Mouse (Mus musculus): Measurements from ENCODE around the gene Nlgn2.

DNA sequence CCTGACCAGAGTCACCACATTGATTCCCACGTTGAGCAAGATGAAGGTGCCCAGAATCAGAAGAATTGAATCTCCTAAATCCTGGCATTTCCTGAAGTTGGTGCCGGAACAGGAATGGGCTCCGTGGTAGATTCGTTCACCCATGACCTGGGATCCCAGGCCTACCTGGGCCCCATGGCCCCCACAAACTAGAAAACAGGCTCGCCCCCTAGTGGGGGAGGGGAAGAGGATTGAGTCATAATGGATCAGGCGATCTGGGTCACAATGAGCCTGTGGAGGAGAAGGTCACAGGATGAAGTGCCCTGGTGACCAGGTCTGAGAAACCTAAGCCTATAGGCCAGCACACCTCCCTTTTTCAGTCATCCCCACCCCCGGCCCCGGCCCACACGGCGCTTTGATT is 22.4 kb downstream of the Nlgn2 start, which contains the start of gene Gm39566:
- peak; percentile 50; the same call in 1 of the 2 replicates for TF ChIP-seq POLR2A (IDR thresholded peaks at IDR 0.05; ENCODE audit: control insufficient read depth, low read depth, low read length)
- TF ChIP-seq CTCF (IDR thresholded peaks at IDR 0.05; ENCODE audit: control insufficient read depth, insufficient read depth, insufficient replicate concordance, low read depth, low read length), result no peak
